Mouse (Mus musculus) embryo, embryonic 9.5 days (tissue): ENCODE data around the gene Rgsl1.
"Not testable (repeated sequence)": the region's sequence is repeated elsewhere in the genome, so short reads cannot be mapped to it uniquely, and the experiment has no call there.

Source experiments
- DNase-seq: peaks from one replicate; pipeline ENCODE4 v3.0.0-alpha.2; 2017; ENCODE audit errors: extremely low spot score

The Rgsl1 gene

DNA sequence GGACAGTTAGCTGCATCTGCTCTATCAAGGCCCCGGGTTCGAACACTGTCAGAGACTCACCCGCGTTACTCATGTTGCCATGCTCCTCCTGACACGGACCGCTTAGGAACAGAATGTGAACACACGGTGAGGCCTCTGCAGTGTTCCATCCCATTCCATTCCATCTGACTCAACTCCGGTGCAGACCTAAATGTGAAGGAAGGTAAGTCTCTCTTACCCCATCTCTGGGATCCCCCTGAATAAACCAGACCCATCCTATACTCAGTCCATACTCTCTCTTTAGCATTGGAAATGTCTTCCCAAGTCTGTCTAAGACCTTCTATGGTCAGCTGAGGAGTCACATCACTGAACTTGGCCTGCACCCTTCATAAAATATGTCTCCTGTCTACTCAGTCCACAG lies at the start of gene Rgsl1:
Gene Rgsl1 (minus strand): TSS at position 101 of the 400 bp plus-strand sequence.
- no peak for DNase-seq

DNA sequence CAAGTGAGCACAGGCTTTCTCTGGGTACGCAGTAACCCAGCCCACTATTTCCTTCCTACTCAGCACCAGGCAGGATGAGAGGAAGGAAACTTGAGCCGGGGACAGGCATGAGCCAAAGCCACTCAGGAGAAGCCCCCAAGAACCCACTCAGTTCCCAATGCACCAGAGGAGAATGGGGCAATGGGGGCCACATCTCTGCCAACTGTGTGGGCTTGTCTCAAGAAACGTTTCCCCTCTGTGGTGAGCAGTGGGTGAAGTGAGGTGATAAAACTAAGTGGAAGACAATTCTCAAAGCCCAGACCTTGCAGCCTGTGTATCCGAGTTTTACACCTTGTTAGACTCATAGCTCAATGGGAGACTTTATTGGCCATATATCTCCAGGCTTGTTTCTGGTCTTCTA lies 47.5 kb upstream of the Rgsl1 start, which contains the start of gene Teddm1a:
Gene Teddm1a (plus strand): TSS at position 301 of the 400 bp plus-strand sequence.
- no peak for DNase-seq

DNA sequence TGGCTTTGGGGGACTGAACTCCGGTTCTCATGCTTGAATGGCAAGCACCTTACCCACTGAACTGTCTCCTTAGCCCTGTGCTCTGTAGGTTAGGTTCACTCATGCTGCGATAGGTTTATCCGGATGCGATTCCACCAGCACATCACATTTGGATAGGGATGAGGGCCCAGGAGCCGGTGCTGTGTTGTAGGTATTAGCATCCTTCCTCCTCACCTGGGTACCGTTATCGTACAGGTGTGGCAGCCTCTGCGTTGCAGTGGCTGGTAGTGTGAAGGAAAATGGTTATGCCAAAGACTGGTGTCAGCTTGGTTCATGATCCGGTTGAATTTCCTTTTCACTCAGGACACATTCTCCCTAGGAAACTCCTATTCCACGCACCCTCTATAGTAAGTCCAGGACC lies 46.2 kb upstream of the Rgsl1 start:
- no peak for DNase-seq

DNA sequence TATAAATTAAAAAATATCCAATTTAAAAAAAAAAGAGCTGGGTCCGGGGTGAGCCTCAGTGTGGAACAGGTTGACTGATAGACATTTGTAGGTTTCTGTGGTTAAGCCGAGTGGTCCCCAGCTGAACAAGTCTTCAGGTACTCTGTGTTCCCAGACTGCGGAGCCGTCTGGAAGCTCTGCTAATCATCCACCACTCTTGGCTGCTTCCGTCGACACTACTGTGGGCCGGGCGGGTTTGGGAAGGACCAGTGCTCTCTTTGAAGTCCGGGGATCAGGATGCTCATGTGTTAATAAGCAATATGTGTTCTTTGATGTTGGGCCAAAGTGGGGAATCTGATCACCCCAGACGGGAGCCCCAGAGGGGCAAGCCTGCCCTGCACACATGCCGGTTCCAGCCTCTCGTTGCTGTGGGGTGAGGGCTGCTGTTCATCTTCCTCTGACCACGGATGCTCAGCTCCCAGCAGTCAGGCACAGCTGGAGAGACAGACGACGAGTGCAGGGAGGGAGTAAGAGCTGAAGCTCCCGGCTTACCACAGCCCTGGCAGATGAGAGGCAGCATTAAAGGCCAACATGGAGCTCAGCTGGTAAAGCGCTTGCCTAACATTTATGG lies 42.2 kb upstream of the Rgsl1 start:
- no peak for DNase-seq

DNA sequence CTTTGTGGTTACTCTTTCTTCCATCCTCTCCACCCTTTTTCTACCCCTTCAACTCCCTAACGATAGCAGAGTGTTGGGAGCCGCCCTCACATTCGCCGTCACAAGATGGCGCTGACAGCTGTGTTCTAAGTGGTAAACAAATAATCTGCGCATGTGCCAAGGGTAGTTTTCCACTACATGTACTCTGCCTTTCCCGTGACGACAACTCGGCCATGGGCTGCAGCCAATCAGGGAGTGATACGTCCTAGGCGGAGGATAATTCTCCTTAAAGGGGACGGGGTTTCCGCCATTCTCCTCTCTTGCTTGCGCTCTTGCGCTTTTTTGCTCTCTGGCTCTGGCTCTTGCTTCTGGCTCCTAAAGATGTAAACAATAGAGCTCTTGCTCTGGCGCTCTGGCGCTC lies 36.4 kb upstream of the Rgsl1 start:
- not testable (repeated sequence) for DNase-seq

DNA sequence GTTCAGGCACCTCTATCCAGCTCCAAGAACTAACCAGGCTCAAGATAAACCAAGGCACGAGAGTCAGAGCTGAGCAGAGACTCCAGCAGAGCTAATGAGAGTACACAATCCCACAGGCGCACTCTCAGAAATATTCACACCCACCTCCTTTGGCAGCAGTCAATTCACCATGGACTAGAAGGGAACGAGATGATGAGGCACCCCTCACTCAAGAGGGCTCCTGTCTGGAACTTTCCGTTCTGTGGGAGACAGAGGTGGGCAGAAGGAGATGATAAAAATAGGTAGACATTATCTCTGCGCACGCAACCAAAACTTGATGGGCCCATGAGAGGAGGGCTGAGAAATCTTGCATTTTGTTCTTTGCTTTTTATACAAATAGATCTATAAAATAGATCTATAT lies 30.1 kb upstream of the Rgsl1 start, which contains the start of gene Teddm1b:
Gene Teddm1b (plus strand): TSS at position 301 of the 400 bp plus-strand sequence.
- no peak for DNase-seq

DNA sequence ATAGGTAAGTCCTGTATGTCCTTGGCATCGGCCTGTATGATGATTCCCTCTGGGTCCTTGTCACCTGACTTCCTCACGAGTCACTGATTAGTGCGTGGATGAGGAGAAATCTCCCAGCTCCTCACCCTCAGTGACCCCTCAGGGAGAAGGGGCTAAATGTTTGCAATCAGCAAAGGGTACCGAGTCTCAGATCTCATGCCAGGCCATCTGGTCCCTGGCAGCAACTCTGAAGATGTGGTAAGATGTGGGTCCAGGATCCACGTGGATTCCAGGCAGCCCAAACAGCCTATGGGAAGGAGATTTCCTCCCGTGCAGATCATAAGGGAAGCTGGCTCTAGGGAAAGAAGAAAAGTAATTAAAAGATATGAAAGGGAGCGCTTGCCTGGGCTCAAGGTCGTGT lies 12.0 kb upstream of the Rgsl1 start:
- no peak for DNase-seq

DNA sequence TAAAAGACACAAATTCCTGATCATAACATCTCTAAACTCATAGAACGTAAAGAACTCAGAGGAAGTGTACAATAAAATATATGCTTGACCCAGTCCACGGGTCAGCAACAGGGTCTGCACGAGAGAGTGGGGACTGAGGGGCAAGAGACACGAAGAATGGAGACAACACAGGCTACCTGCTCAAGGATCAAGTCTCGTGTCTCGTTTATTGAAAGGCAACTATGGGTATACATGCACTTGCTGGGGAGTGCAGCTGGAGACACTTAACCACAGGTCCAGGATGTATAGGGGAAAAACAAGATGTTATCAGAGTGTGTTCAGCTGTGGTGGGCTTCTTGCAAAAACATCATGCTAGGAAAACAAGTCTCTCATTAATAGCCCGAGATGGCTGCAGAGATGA lies 8.8 kb upstream of the Rgsl1 start:
- not testable (repeated sequence) for DNase-seq

DNA sequence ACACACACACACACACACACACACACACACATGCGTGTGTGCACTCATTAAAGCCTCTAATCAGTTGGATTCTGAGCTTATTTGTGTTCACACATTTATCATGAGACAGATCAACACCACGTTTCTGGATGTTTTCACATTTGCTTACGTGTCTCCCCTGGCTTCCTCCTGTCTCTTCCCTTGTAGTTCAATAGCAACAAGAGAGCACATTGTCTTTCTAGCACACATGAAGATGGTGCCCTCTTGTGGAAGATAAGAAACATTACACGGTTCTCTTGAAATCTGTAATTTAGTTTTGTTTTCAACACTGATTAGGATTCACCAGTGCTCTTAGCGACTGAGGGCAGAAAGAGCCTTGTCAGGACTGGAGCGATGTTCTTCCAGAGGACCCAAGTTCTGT lies 2.9 kb upstream of the Rgsl1 start:
- DNase-seq = peak; percentile 23

DNA sequence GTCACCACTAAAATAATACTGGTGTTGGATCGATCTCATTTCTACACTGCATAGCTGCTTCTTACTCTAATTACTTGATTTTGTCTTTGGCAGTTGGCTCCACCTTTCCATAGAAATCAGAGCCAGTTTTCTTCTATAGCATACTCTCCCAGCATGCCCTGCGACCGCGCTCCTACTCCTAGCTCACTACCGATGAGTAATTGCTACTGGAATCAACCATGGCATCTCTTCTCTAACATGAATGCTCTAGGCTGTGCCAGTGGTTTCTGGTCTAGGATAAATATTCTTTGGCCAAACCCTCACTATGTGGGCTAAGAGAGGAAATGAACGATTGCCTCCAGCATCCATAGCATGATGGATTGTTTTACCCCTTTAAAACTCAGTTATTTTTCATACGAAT lies 2.5 kb upstream of the Rgsl1 start:
- no peak for DNase-seq

DNA sequence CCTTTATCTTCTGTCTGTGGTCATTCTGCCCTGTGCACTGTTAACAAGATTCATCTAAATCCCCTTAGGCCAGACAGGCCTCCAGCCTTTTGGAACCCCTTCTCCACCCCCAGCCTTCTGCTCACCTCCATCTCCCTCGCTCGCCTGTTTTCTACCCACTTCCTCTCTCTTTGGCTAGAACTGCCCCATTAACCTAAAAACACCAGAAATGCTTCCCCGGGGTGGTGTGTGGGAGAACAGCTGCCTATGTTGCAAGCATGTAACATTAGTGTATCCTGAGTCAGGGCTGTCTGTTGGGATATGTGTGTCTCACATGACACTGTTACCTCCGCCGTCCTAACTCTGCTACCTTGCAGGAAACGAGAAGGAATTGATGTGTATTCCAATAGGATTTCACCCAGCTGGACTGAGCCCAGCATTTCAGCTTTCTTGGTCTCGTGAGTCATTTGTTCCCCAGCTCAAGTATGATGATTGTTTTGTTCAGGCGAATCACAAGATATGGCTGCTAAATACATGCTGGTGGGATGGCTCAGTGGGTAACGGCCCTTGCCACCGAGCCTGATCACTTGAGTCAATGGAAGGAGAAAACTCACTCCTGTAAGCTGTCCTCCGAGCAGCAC lies 1.7 kb downstream of the Rgsl1 start:
- no peak for DNase-seq

DNA sequence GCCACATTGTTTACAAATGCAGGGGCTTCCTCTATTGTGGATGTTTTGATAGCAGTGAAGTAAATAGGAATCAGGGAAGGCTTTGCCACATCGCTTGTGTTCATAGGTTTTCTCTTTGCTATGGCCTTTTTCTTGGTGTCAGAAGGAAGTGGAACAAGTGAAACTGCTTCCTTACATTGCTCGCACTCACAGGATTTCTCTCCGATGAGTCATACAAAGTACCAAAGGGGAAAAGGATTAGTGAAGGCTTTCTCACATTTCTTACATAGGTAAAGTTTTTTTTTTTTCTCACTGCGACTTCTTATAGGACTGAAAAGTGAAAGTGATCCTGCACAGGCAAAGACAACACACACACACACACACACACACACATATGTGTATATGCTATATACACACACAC lies 7.9 kb downstream of the Rgsl1 start:
- no peak for DNase-seq

DNA sequence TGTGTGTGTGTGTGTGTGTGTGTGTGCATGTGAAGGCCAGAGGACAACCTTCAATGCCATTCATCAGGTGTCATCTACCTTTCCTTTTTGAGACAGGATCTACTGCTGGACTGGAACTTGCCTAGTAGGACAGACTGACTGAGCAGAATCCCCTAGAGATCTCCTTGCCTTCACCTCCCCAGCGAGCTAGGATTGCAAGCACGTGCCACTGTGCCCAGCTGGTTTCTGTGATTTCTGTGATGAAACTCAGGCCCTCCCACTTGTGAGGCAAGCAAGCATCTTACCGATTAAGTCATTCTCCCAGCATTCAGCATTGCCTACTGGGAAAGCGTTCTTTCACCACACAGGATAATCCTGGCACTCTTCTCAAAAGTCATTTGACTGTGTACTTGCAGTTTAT lies 13.2 kb downstream of the Rgsl1 start:
- no peak for DNase-seq

DNA sequence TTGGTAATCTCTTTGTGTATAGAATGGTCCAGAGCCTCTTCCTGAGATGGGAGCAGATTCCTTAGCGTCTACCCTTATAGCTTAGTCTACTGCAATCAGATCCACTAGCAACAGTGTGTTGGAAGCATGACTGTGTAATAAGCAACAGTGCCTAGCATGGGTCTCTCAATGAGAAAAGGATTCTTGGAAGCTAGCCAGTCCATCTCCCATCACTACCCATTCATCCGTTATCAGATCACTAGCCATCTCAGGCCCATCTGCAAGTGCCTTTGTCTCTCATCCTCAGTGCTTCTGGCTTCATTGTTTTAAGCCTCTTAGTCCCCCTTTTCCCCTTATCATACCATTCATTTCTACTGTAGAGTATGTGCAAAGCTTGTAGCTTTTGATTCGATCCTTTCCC lies 23.7 kb downstream of the Rgsl1 start:
- DNase-seq = no peak

DNA sequence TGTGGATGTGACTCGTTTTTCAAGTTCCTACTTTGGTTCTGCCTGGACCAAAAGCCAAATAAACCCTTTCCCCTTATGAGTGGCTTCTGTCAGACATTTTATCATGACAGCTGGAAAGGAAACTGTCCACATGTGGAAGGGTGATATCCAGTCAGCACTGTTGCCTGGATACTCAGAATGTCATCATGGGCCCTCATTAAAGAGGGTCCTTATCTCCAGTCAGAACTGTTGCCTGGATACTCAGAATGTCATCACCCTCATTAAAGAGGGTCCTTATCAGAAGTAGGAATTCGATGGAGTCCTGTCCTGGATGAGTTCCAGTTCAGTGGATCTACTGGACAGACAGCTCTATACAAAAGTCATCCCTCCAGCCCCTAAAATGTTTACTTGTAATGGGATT lies 29.7 kb downstream of the Rgsl1 start:
- DNase-seq = no peak

DNA sequence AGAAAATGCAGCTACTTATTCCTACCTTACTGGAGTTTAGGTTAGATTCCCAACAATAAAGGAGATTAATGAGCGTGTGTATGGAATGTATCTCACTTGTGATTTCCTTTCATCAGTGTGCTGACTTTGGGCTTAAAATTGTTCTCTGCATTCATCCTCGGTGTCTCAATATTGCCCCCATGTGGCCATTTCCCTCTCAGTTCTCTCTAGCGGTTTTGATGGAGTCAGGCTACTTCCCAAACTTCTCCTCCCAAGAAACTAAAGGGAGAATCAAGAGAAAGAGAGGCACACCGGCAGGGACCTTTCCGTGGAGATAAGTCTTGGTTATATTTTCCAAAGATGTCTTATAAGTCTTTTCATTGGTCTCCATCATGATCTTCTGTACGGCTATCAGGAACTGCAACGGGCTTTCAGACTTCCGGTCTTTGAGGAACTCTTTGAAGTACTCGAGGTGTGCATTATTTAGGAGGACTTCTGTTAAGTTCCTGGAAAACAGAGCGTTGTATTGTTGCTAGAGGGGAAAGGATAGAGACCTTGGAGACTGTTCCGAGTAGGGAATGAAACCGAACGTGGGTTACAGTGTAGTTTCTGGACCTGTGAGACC lies 36.5 kb downstream of the Rgsl1 start:
- DNase-seq = peak; percentile 57

DNA sequence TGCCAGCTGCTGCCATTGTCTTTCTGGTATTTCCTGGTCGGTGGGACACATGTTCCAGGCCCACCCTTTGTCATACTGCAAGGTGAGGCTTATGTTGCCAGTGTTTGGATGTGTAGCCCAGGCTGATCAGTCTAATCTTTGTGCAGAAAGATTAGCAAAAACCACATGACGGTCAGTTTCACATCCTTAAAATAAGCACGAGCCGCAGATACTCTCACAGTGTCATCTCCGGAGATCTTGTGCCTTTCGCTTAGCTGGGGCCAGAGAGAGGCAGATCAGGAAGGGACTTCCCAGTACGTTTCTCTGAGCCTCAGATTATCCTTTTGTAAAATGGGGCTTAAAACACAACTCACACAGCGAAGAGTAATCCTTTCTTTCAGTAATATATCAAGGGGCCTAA lies 40.4 kb downstream of the Rgsl1 start:
- DNase-seq = no peak

DNA sequence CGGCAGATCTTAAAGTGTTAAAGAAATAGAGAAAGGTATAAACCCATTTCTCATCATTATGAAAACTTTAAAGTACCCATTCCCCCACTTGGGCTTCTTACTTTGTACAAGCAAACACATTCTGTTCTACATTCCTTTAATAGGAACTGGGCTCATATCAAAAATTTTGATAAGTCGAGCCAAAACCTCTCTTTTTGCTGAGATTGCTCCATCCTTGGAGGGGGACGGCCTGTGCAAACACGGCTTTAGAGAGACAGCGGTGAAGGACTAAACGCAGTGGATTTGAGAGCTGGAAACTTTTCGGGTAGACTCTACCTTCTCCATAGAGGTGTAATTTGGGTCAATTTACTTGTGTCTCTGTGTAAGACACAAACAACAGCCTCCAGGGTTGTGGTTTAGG lies 41.3 kb downstream of the Rgsl1 start:
- DNase-seq = no peak

DNA sequence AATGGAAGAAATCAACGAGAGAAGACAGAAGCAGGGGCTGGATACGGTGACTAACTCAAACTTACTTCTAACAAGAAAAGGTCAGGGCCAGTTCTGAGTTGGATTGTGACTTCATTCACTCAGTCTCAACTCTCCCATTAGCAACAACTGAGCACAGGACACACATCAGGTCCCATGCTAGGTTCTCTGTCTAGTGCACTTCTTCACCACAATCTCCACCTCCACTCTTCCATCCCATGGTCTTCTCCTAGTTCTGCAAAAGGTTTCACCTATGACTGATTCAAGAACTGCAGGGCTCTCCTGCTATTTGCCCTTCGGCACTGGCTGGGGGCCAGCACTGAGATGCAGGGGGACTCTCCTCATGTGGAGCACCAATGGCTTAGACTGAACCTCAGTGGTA lies 49.7 kb downstream of the Rgsl1 start:
- no peak for DNase-seq

DNA sequence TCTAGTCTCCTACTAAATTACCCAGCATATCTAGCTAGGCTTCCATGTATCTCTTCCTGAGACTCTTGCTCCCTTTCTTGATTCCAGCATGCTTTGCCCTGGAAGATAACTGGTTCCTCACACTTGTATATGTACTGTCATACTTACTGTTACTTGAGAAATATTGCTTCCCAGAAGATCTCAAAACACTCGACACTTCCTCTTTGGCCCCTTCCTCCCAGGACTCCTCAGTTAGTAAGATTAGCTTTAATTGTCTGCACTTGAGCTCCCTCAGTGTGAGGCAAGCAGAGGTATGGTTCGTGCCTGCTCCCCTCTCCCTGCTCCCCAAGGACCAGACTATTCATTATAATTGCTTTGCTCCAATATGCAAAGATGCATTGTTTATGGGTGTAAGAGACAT lies 53.2 kb downstream of the Rgsl1 start:
- DNase-seq = no peak

DNA sequence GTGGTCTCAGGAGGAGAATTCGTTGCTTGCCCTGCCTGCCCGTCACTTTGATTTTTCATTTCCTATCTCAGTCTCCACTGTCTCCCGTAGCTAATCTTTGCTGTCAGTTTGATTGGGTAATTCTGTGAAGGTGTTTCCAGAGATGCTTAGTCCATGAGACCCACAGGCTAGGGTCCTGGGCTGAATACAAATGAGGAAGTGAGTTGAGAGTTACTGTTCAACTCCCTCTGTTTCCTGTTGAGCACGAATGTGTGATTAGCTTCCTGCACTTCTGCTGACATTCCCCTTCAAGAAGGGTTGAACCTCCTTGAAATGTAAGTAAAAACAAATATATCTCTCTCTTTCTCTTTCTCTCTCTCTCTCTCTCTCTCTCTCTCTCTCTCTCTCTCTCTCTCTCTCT lies 58.3 kb downstream of the Rgsl1 start:
- no peak for DNase-seq

DNA sequence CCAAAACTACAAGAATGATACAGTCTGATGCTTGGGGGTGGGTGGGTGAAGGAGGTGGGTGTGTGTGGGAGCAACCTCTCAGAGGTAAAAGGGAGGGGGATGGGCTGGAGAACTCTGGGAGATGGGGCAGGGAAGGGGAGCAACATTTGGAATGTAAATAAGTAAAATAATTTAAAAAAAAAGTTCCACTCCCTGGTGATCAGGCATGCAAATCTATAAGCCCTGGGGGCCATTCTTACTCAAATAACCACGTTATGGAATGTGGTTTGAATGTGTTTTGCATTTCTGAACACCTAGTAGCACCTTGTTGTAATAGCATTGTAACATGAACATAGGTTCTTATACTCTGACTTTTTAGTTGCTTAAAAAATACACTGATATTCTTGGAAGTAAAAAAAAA lies 60.6 kb downstream of the Rgsl1 start:
- DNase-seq = no peak

DNA sequence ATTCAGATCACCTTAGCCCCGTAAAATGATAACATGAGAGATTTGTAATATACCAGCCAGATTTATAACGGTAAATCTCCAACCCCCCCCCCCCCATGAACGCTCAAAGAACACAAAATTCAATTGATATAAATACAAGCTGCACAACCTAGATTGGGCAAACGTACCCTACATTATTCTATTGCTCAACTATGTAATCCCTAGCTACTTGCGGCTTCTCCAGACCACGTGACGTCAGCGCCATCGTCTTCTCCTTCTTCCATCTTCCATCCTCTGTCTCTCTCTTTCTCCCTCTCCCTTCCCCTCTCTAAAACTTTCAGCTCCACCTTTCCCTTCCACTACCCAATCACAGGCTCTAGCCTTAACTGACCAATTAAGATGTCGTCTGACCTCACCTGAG lies 65.7 kb downstream of the Rgsl1 start:
- DNase-seq = no peak

DNA sequence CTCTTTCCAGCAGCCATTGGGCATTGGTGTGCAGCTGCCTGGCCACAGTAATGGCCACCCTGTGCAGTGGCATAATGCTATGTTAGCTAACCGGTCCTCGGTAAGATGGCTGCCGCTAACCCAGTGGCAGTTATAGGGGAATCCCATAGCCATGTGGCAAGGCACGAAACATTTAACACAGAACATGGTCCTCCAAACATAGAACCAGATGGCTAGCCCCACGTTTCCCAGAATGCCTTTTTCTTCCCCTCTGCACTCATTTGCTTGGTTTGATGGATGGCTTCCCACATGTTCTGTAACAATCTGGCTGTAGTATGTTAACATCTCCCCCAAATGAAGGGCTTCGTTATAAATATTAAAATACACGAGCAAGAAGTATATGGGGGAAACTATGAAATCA lies 67.7 kb downstream of the Rgsl1 start:
- no peak for DNase-seq
